23 mouse cellular contexts compared by ENCODE assay signal in the genomic region with DNA sequence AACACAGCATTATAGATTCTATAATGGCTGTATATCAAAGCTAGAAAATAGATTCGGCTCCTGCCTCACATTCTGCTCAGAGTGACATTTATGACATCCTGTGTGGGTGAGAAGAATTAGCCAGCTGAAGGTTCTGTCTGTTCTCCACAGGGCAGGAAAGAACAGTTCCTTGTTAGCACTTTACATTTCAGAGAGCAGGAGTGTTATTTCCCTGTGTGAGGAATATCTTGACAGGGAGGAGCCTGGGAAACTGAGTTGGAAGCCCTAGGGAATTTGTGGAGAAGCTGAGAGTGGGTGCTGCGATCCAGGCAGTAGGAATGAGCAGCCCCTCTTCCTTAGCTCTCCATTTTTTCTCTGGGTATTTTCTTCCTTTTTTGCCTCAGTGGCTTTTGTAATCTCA.
"Had no signal": no experiment of that assay in that cellular context is flagged by ENCODE, and none has a peak within 500 bp of the region (broad histone marks: within the 10 kb centered on the region; RNA-seq: fewer than 3 reads in every experiment).

No protein-coding gene starts in this region.

- H3K4me2 ChIP-seq: heart, embryonic 12.5 days; hindbrain, embryonic 13.5 days; hindbrain, embryonic 15.5 days; kidney, embryonic 15.5 days; limb, embryonic 13.5 days; limb, embryonic 15.5 days had no signal

- H3K9me3 ChIP-seq: heart, embryonic 10.5 days; heart, embryonic 12.5 days; hindbrain, embryonic 13.5 days; hindbrain, embryonic 15.5 days; kidney, embryonic 15.5 days; limb, embryonic 13.5 days; limb, embryonic 15.5 days had no signal

- DNase-seq: forebrain, postnatal 0 days; gastrocnemius, postnatal 14 days; gastrocnemius, postnatal 36 days; heart, adult 18-20 months; heart, postnatal 10 days; heart, postnatal 36 days; kidney, adult 11 months; kidney, adult 2 months; kidney, adult 9 months; kidney, postnatal 14 days; kidney, postnatal 36 days; layer of hippocampus, postnatal 36 days; left cerebral cortex, postnatal 4 days had no signal

- H3K4me3 ChIP-seq: heart, embryonic 10.5 days; heart, embryonic 12.5 days; hindbrain, embryonic 13.5 days; hindbrain, embryonic 15.5 days; kidney, embryonic 15.5 days; limb, embryonic 13.5 days; limb, embryonic 15.5 days had no signal

- H3K4me1 ChIP-seq: heart, embryonic 10.5 days; heart, embryonic 12.5 days; hindbrain, embryonic 13.5 days; hindbrain, embryonic 15.5 days; kidney, embryonic 15.5 days; limb, embryonic 13.5 days; limb, embryonic 15.5 days had no signal

- H3K27ac ChIP-seq: heart, embryonic 10.5 days; hindbrain, embryonic 13.5 days; hindbrain, embryonic 15.5 days; hindbrain, postnatal 0 days; kidney, embryonic 15.5 days; kidney, postnatal 0 days; limb, embryonic 13.5 days; limb, embryonic 15.5 days had no signal

- H3K9ac ChIP-seq: forebrain, postnatal 0 days; heart, embryonic 12.5 days; hindbrain, embryonic 13.5 days; hindbrain, embryonic 15.5 days; kidney, embryonic 15.5 days; limb, embryonic 13.5 days; limb, embryonic 15.5 days had no signal

- H3K36me3 ChIP-seq: heart, embryonic 10.5 days; heart, embryonic 12.5 days; hindbrain, embryonic 13.5 days; hindbrain, embryonic 15.5 days; kidney, embryonic 15.5 days; limb, embryonic 13.5 days; limb, embryonic 15.5 days had no signal

- H3K27me3 ChIP-seq: heart, embryonic 12.5 days; hindbrain, embryonic 13.5 days; hindbrain, embryonic 15.5 days; kidney, embryonic 15.5 days; limb, embryonic 13.5 days; limb, embryonic 15.5 days had no signal

- ATAC-seq: forebrain, postnatal 0 days; hindbrain, postnatal 0 days; intestine, embryonic 16.5 days had no signal
